Mouse (Mus musculus) embryonic facial prominence, embryonic 11.5 days (tissue): Measurements from ENCODE around the gene Fam160a1. TPM values are rescaled to one million over a fixed set of nuclear protein-coding genes. Genes with fewer than 3 reads are reported as not detected.

Experiments
- ATAC-seq: fragments of 200-750 bp; cut with Nextera tagmentation; replicated peaks from 2 replicates; pipeline ENCODE4 v1.8.0; 2017; ENCODE audit warnings: low read depth; ENCODE audit not compliant: insufficient number of reproducible peaks, low FRiP score, low TSS enrichment
- DNase-seq: peaks from one replicate; pipeline ENCODE4 v3.0.0-alpha.2; 2015; ENCODE audit warnings: low spot score
- H3K27ac ChIP-seq: fragments of 300-500 bp; sonication (generic); replicated peaks from 2 replicates; pipeline ENCODE4 v1.5.1; 2014; ENCODE audit warnings: mild to moderate bottlenecking, low read depth, low read length, control low read depth
- H3K27me3 ChIP-seq: fragments of 300-500 bp; sonication (generic); 2 replicates; pipeline ENCODE4 v1.6.1; 2014; ENCODE audit warnings: mild to moderate bottlenecking, low read length, moderate library complexity, mixed read lengths; ENCODE audit not compliant: control insufficient read depth, insufficient read depth
- H3K36me3 ChIP-seq: fragments of 300-500 bp; sonication (generic); replicated peaks from 2 replicates; pipeline ENCODE4 v1.6.1; 2014; ENCODE audit warnings: low read depth, mild to moderate bottlenecking, low read length, moderate library complexity, mixed read lengths; ENCODE audit not compliant: control insufficient read depth, insufficient read depth
- H3K4me1 ChIP-seq: fragments of 300-500 bp; sonication (generic); 2 replicates; pipeline ENCODE4 v1.6.1; 2014; ENCODE audit warnings: low read length, mixed read lengths; ENCODE audit not compliant: control insufficient read depth, insufficient read depth
- H3K4me2 ChIP-seq: fragments of 300-500 bp; sonication (generic); 2 replicates; pipeline ENCODE4 v1.6.1; 2014; ENCODE audit warnings: low read depth, mild to moderate bottlenecking, control low read depth, low read length, moderate library complexity
- H3K4me3 ChIP-seq: fragments of 300-500 bp; sonication (generic); 2 replicates; pipeline ENCODE4 v1.5.1; 2014; ENCODE audit warnings: low read depth, low read length, control low read depth
- H3K9ac ChIP-seq: fragments of 300-500 bp; sonication (generic); replicated peaks from 2 replicates; pipeline ENCODE4 v1.6.1; 2014; ENCODE audit warnings: mild to moderate bottlenecking, control low read depth, low read length
- H3K9me3 ChIP-seq: fragments of 300-500 bp; sonication (generic); replicated peaks from 2 replicates; pipeline ENCODE4 v1.6.1; 2016; ENCODE audit warnings: mild to moderate bottlenecking, low read length, inconsistent platforms, mixed read lengths; ENCODE audit not compliant: control insufficient read depth
- WGBS: fragments of 180-500 bp; shearing (Covaris S2); extraction: QIAGEN DNeasy Blood & Tissue Kit; methylation state at CpG from one replicate; pipeline ENCODE4 v1.1.7; 2014; 5-methylcytosine and 5-hydroxymethylcytosine counted together
- polyA plus RNA-seq: library from polyadenylated mRNA; unstranded; fragments of >200 nt; fragmentation: Nextera tagmentation; extraction: Ambion mirVana; gene quantifications from 2 replicates; pipeline ENCODE4 v1.2.1, GENCODE M21; 2014

The Fam160a1 gene
- polyA plus RNA-seq, 1 experiment from 2014 or later, result 1.6 TPM

- Histone ChIP-seq H3K9me3 (no peaks in the 10 kb centered on the region), H3K27ac (no peak overlapping the region), H3K27me3 (no peaks in the 10 kb centered on the region), H3K36me3 (no peaks in the 10 kb centered on the region), H3K4me1 (no peaks in the 10 kb centered on the region), H3K4me2 (no peak overlapping the region), H3K9ac (no peak overlapping the region), H3K4me3 (no peak overlapping the region)
- 79% methylated on average over 3 of the region's 3 CpGs for WGBS
- ATAC-seq (no peak), DNase-seq (no peak)
Observed at GRCm38 (mm10) chr3:85855043-85855442, 38.0 kb upstream of the Fam160a1 start.

- Histone ChIP-seq H3K27ac (no peak overlapping the region), H3K9me3 (no peaks in the 10 kb centered on the region), H3K4me3 (no peak overlapping the region), H3K9ac (no peak overlapping the region), H3K4me2 (no peak overlapping the region), H3K4me1 (no peaks in the 10 kb centered on the region), H3K27me3 (no peaks in the 10 kb centered on the region), H3K36me3 (no peaks in the 10 kb centered on the region)
- DNase-seq, result no peak
- 88% methylated on average over 6 of the region's 6 CpGs for WGBS
- no peak for ATAC-seq
Observed at GRCm38 (mm10) chr3:85854143-85854542, 37.1 kb upstream of the Fam160a1 start.

GRCm38 (mm10) chr3:85853715-85854114, 36.6 kb upstream of the Fam160a1 start:
- H3K9ac ChIP-seq, result no peak overlapping the region
- no peak overlapping the region for H3K4me3 ChIP-seq
- no peak for ATAC-seq
- no peaks in the 10 kb centered on the region for H3K27me3 ChIP-seq
- 82% methylated on average over 4 of the region's 4 CpGs for WGBS
- no peak for DNase-seq
- no peak overlapping the region for H3K27ac ChIP-seq
- H3K36me3 ChIP-seq, result no peaks in the 10 kb centered on the region
- H3K4me1 ChIP-seq, result no peaks in the 10 kb centered on the region
- no peaks in the 10 kb centered on the region for H3K9me3 ChIP-seq
- H3K4me2 ChIP-seq, result no peak overlapping the region

- Histone ChIP-seq H3K27ac (no peak overlapping the region), H3K9ac (no peak overlapping the region), H3K27me3 (no peaks in the 10 kb centered on the region), H3K4me1 (no peaks in the 10 kb centered on the region), H3K36me3 (no peaks in the 10 kb centered on the region), H3K9me3 (no peaks in the 10 kb centered on the region), H3K4me2 (no peak overlapping the region), H3K4me3 (no peak overlapping the region)
- no peak for ATAC-seq
- 90% methylated on average over 1 of the region's 1 CpGs for WGBS
- DNase-seq, result no peak
Observed at GRCm38 (mm10) chr3:85850079-85850478, 33.0 kb upstream of the Fam160a1 start.

GRCm38 (mm10) chr3:85846316-85846715, 29.2 kb upstream of the Fam160a1 start:
- Histone ChIP-seq H3K27ac (no peak overlapping the region), H3K27me3 (no peaks in the 10 kb centered on the region), H3K4me1 (no peaks in the 10 kb centered on the region; the same call in 1 of the 2 replicates), H3K9ac (no peak overlapping the region), H3K4me2 (no peak overlapping the region), H3K4me3 (no peak overlapping the region), H3K9me3 (no peaks in the 10 kb centered on the region), H3K36me3 (no peaks in the 10 kb centered on the region)
- 77% methylated on average over 1 of the region's 1 CpGs for WGBS
- DNase-seq, result no peak
- no peak for ATAC-seq

GRCm38 (mm10) chr3:85845341-85845740, 28.2 kb upstream of the Fam160a1 start:
- Histone ChIP-seq H3K4me3 (no peak overlapping the region), H3K9ac (no peak overlapping the region), H3K4me2 (no peak overlapping the region), H3K27me3 (no peaks in the 10 kb centered on the region), H3K36me3 (no peaks in the 10 kb centered on the region), H3K4me1 (no peaks in the 10 kb centered on the region; the same call in 1 of the 2 replicates), H3K9me3 (no peaks in the 10 kb centered on the region), H3K27ac (no peak overlapping the region)
- ATAC-seq (no peak), DNase-seq (no peak)
- 80% methylated on average over 6 of the region's 6 CpGs for WGBS

- Histone ChIP-seq H3K4me3 (no peak overlapping the region), H3K27ac (no peak overlapping the region), H3K4me1 (no peaks in the 10 kb centered on the region; the same call in 1 of the 2 replicates), H3K4me2 (no peak overlapping the region), H3K9me3 (no peaks in the 10 kb centered on the region), H3K36me3 (no peaks in the 10 kb centered on the region), H3K27me3 (no peaks in the 10 kb centered on the region), H3K9ac (no peak overlapping the region)
- DNase-seq (no peak), ATAC-seq (no peak)
Observed at GRCm38 (mm10) chr3:85842881-85843218, 25.8 kb upstream of the Fam160a1 start.

- no peaks in the 10 kb centered on the region for H3K36me3 ChIP-seq
- no peak overlapping the region for H3K4me2 ChIP-seq
- no peaks in the 10 kb centered on the region for H3K27me3 ChIP-seq
- H3K4me3 ChIP-seq, result no peak overlapping the region
- no peaks in the 10 kb centered on the region for H3K9me3 ChIP-seq
- H3K4me1 ChIP-seq, result no peaks in the 10 kb centered on the region; the same call in 1 of the 2 replicates
- peak overlapping the region; percentile 13; the same call in 1 of the 2 replicates for H3K9ac ChIP-seq
- 40% methylated on average over 9 of the region's 9 CpGs for WGBS
- no peak for DNase-seq
- H3K27ac ChIP-seq, result no peak overlapping the region
- no peak for ATAC-seq
Observed at GRCm38 (mm10) chr3:85842177-85842880, 25.2 kb upstream of the Fam160a1 start.
